Mouse (Mus musculus): ENCODE results near the gene Sult1e1. TPM values are rescaled to one million over a fixed set of nuclear protein-coding genes. Genes with fewer than 3 reads are reported as not detected.

Gene Sult1e1
- not detected in 2 replicates for polyA plus RNA-seq (2014; fragmentation: Nextera tagmentation; extraction: Ambion mirVana)

DNA sequence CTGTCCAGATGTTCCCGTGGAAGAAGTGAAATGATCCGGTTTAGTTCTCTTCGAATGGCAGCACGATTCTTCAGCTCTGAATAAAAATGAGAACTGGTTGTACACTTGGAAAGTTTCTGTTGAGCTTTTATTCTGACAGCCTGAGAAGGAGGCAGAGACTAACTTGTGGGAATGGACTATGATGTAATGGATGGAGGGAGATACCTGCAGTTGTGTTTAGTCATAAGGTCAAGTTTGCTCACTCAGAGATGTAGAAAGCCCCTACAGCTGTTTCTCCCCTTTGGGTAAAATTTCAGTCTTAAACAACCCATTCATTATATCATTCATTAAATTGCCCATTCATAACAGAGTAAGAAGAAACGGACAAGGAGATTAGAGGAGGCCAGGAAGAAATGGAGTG lies at the start of gene Sult1e1:
TSS of gene Sult1e1 (minus strand) at position 101 of the 400 bp plus-strand sequence.
- Histone ChIP-seq H3K36me3 (ENCODE audit: control insufficient read depth, insufficient read depth, low read length) (no peaks in the 10 kb centered on the region), H3K27ac (ENCODE audit: low read depth, low read length) (no peak within 1 kb of the TSS), H3K27me3 (ENCODE audit: control insufficient read depth, insufficient read depth, low read length) (no peaks in the 10 kb centered on the region), H3K4me2 (replicated peaks; ENCODE audit: low read depth, low read length) (no peak within 1 kb of the TSS), H3K4me1 (replicated peaks; ENCODE audit: control insufficient read depth, insufficient read depth, low read length) (no peaks in the 10 kb centered on the region), H3K9me3 (ENCODE audit: control insufficient read depth, low read length) (no peaks in the 10 kb centered on the region), H3K9ac (ENCODE audit: low read depth, low read length) (no peak within 1 kb of the TSS), H3K4me3 (ENCODE audit: low read depth, low read length) (no peak within 1 kb of the TSS)
- WGBS: 86% methylated on average over 5 of the region's 5 CpGs
- no peak for ATAC-seq (ENCODE audit: low FRiP score)
- DNase-seq (ENCODE audit: low spot score): no peak

GRCm38 (mm10) chr5:87622681-87623080 lies 31.3 kb upstream of the Sult1e1 start:
- Histone ChIP-seq H3K27ac (ENCODE audit: low read depth, low read length) (no peak overlapping the region), H3K9me3 (ENCODE audit: control insufficient read depth, low read length) (no peaks in the 10 kb centered on the region), H3K4me2 (replicated peaks; ENCODE audit: low read depth, low read length) (no peak overlapping the region), H3K4me3 (ENCODE audit: low read depth, low read length) (no peak overlapping the region), H3K36me3 (ENCODE audit: control insufficient read depth, insufficient read depth, low read length) (no peaks in the 10 kb centered on the region), H3K9ac (ENCODE audit: low read depth, low read length) (no peak overlapping the region), H3K27me3 (ENCODE audit: control insufficient read depth, insufficient read depth, low read length) (no peaks in the 10 kb centered on the region), H3K4me1 (replicated peaks; ENCODE audit: control insufficient read depth, insufficient read depth, low read length) (no peaks in the 10 kb centered on the region)
- ATAC-seq (ENCODE audit: low FRiP score): no peak
- no peak for DNase-seq (ENCODE audit: low spot score)

DNA sequence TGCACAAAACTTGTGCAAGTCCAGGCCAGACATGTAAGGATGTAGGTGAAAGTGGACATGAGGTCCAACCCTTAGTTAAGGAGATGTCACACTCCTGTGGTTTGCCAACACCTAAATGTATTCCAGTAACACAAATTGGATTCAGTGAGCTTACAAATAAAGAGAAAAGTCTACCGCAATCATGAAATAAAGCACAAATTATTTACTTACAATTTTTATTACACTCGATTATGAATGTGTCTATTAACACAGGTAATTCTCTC lies 23.7 kb upstream of the Sult1e1 start:
- ATAC-seq (ENCODE audit: low FRiP score): no peak
- Histone ChIP-seq H3K4me3 (ENCODE audit: low read depth, low read length) (no peak overlapping the region), H3K4me2 (replicated peaks; ENCODE audit: low read depth, low read length) (no peak overlapping the region), H3K27me3 (ENCODE audit: control insufficient read depth, insufficient read depth, low read length) (no peaks in the 10 kb centered on the region), H3K9me3 (ENCODE audit: control insufficient read depth, low read length) (no peaks in the 10 kb centered on the region), H3K9ac (ENCODE audit: low read depth, low read length) (no peak overlapping the region), H3K36me3 (ENCODE audit: control insufficient read depth, insufficient read depth, low read length) (no peaks in the 10 kb centered on the region), H3K27ac (ENCODE audit: low read depth, low read length) (no peak overlapping the region), H3K4me1 (replicated peaks; ENCODE audit: control insufficient read depth, insufficient read depth, low read length) (no peaks in the 10 kb centered on the region)
- 95% methylated on average over 2 of the region's 2 CpGs for WGBS
- DNase-seq (ENCODE audit: low spot score): no peak

- H3K27ac ChIP-seq (ENCODE audit: low read depth, low read length): no peak overlapping the region
- H3K36me3 ChIP-seq (ENCODE audit: control insufficient read depth, insufficient read depth, low read length): no peaks in the 10 kb centered on the region
- no peak overlapping the region for H3K4me3 ChIP-seq (ENCODE audit: low read depth, low read length)
- DNase-seq (ENCODE audit: low spot score) (no peak), ATAC-seq (ENCODE audit: low FRiP score) (no peak)
- no peaks in the 10 kb centered on the region for H3K27me3 ChIP-seq (ENCODE audit: control insufficient read depth, insufficient read depth, low read length)
- H3K4me2 ChIP-seq (replicated peaks; ENCODE audit: low read depth, low read length): no peak overlapping the region
- H3K9ac ChIP-seq (ENCODE audit: low read depth, low read length): no peak overlapping the region
- H3K9me3 ChIP-seq (ENCODE audit: control insufficient read depth, low read length): no peaks in the 10 kb centered on the region
- no peaks in the 10 kb centered on the region for H3K4me1 ChIP-seq (replicated peaks; ENCODE audit: control insufficient read depth, insufficient read depth, low read length)
Measured at GRCm38 (mm10) chr5:87614364-87615127, 23.2 kb upstream of the Sult1e1 start.

DNA sequence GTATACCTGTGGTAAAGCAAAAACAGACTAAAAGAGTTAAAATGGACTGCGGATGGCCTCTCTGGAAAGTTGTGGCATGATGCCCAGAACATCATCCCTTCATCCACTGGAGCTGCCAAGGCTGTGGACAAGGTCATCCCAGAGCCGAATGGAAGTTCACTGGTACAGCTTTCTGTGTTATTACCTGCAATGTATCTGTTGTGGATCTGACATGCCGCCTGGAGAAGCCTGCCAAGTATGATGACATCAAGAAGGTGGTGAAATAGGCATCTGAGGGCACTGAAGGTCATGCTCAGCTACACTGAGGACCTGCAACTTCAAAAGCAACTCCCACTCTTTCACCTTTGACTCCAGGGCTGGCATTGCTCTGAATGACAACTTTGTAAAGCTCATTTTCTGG lies 9.6 kb upstream of the Sult1e1 start:
- no peaks in the 10 kb centered on the region for H3K27me3 ChIP-seq (ENCODE audit: control insufficient read depth, insufficient read depth, low read length)
- DNase-seq (ENCODE audit: low spot score) (no peak), ATAC-seq (ENCODE audit: low FRiP score) (no peak)
- H3K9me3 ChIP-seq (ENCODE audit: control insufficient read depth, low read length): no peaks in the 10 kb centered on the region
- no peak overlapping the region for H3K4me3 ChIP-seq (ENCODE audit: low read depth, low read length)
- no peaks in the 10 kb centered on the region for H3K36me3 ChIP-seq (ENCODE audit: control insufficient read depth, insufficient read depth, low read length)
- H3K4me1 ChIP-seq (replicated peaks; ENCODE audit: control insufficient read depth, insufficient read depth, low read length): no peaks in the 10 kb centered on the region
- 84% methylated on average over 3 of the region's 3 CpGs for WGBS
- H3K9ac ChIP-seq (ENCODE audit: low read depth, low read length): no peak overlapping the region
- no peak overlapping the region for H3K4me2 ChIP-seq (replicated peaks; ENCODE audit: low read depth, low read length)
- no peak overlapping the region for H3K27ac ChIP-seq (ENCODE audit: low read depth, low read length)

GRCm38 (mm10) chr5:87597891-87598290 lies 6.5 kb upstream of the Sult1e1 start:
- no peak overlapping the region for H3K4me2 ChIP-seq (replicated peaks; ENCODE audit: low read depth, low read length)
- no peaks in the 10 kb centered on the region for H3K36me3 ChIP-seq (ENCODE audit: control insufficient read depth, insufficient read depth, low read length)
- H3K9ac ChIP-seq (ENCODE audit: low read depth, low read length): no peak overlapping the region
- H3K27me3 ChIP-seq (ENCODE audit: control insufficient read depth, insufficient read depth, low read length): no peaks in the 10 kb centered on the region
- no peak for ATAC-seq (ENCODE audit: low FRiP score)
- DNase-seq (ENCODE audit: low spot score): no peak
- H3K9me3 ChIP-seq (ENCODE audit: control insufficient read depth, low read length): no peaks in the 10 kb centered on the region
- H3K27ac ChIP-seq (ENCODE audit: low read depth, low read length): no peak overlapping the region
- no peaks in the 10 kb centered on the region for H3K4me1 ChIP-seq (replicated peaks; ENCODE audit: control insufficient read depth, insufficient read depth, low read length)
- H3K4me3 ChIP-seq (ENCODE audit: low read depth, low read length): no peak overlapping the region
- WGBS: 82% methylated on average over 2 of the region's 2 CpGs

DNA sequence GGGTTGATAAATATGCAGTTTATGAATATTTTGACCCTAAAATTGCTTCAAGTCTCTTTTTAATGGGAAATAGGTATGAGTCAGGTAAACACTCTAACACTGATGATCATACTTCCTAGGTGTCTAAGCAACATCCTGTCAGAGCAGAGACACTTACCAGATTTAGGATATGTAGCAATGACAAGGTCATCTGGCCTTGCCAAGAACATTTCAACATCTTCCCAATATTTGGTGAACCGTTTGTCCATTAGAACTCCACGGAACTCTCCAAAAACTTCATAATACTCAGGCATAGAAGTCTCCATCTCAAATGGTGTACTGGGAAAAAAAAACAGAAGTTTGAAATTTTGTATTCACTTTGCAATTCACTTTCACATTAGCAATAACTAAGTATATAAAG lies 1.5 kb downstream of the Sult1e1 start:
- no peak for ATAC-seq (ENCODE audit: low FRiP score)
- DNase-seq (ENCODE audit: low spot score): no peak
- WGBS: 97% methylated on average over 2 of the region's 2 CpGs

GRCm38 (mm10) chr5:87580389-87580788 lies 11.0 kb downstream of the Sult1e1 start:
- Histone ChIP-seq H3K27ac (ENCODE audit: low read depth, low read length) (no peak overlapping the region), H3K27me3 (ENCODE audit: control insufficient read depth, insufficient read depth, low read length) (no peaks in the 10 kb centered on the region), H3K4me3 (ENCODE audit: low read depth, low read length) (no peak overlapping the region), H3K4me2 (replicated peaks; ENCODE audit: low read depth, low read length) (no peak overlapping the region), H3K9ac (ENCODE audit: low read depth, low read length) (no peak overlapping the region), H3K4me1 (replicated peaks; ENCODE audit: control insufficient read depth, insufficient read depth, low read length) (no peaks in the 10 kb centered on the region), H3K36me3 (ENCODE audit: control insufficient read depth, insufficient read depth, low read length) (no peaks in the 10 kb centered on the region), H3K9me3 (ENCODE audit: control insufficient read depth, low read length) (no peaks in the 10 kb centered on the region)
- WGBS: 77% methylated on average over 1 of the region's 1 CpGs
- no peak for DNase-seq (ENCODE audit: low spot score)
- no peak for ATAC-seq (ENCODE audit: low FRiP score)

More for the DNA sequence above, 1.5 kb downstream of the Sult1e1 start:
- Histone ChIP-seq H3K27me3 (ENCODE audit: control insufficient read depth, insufficient read depth, low read length) (no peaks in the 10 kb centered on the region), H3K4me2 (replicated peaks; ENCODE audit: low read depth, low read length) (no peak overlapping the region), H3K4me3 (ENCODE audit: low read depth, low read length) (no peak overlapping the region), H3K27ac (ENCODE audit: low read depth, low read length) (no peak overlapping the region), H3K9me3 (ENCODE audit: control insufficient read depth, low read length) (no peaks in the 10 kb centered on the region), H3K36me3 (ENCODE audit: control insufficient read depth, insufficient read depth, low read length) (no peaks in the 10 kb centered on the region), H3K9ac (ENCODE audit: low read depth, low read length) (no peak overlapping the region), H3K4me1 (replicated peaks; ENCODE audit: control insufficient read depth, insufficient read depth, low read length) (no peaks in the 10 kb centered on the region)

- ATAC-seq (ENCODE audit: low FRiP score) (no peak), DNase-seq (ENCODE audit: low spot score) (no peak)
- Histone ChIP-seq H3K36me3 (ENCODE audit: control insufficient read depth, insufficient read depth, low read length) (no peaks in the 10 kb centered on the region), H3K9me3 (ENCODE audit: control insufficient read depth, low read length) (no peaks in the 10 kb centered on the region), H3K4me1 (replicated peaks; ENCODE audit: control insufficient read depth, insufficient read depth, low read length) (no peaks in the 10 kb centered on the region), H3K4me3 (ENCODE audit: low read depth, low read length) (no peak overlapping the region), H3K27ac (ENCODE audit: low read depth, low read length) (no peak overlapping the region), H3K4me2 (replicated peaks; ENCODE audit: low read depth, low read length) (no peak overlapping the region), H3K9ac (ENCODE audit: low read depth, low read length) (no peak overlapping the region), H3K27me3 (ENCODE audit: control insufficient read depth, insufficient read depth, low read length) (no peaks in the 10 kb centered on the region)
- 74% methylated on average over 1 of the region's 1 CpGs for WGBS
Measured at GRCm38 (mm10) chr5:87574174-87574573, 17.2 kb downstream of the Sult1e1 start.
